Mouse (Mus musculus) midbrain, embryonic 16.5 days (tissue): ENCODE results near the gene Cog3. TPM values are rescaled to one million over a fixed set of nuclear protein-coding genes. Genes with fewer than 3 reads are reported as not detected.

Source experiments
- ATAC-seq: fragments of 200-750 bp; cut with Nextera tagmentation; 2 replicates; pipeline ENCODE4 v1.8.0; 2017; ENCODE audit warnings: moderate TSS enrichment
- H3K27ac ChIP-seq: fragments of 300-500 bp; sonication (generic); 2 replicates; pipeline ENCODE4 v1.5.1; 2014; ENCODE audit warnings: mild to moderate bottlenecking, low read length, mixed read lengths
- H3K27me3 ChIP-seq: fragments of 300-500 bp; sonication (generic); 2 replicates; pipeline ENCODE4 v1.6.1; 2014; ENCODE audit warnings: low read depth, low read length, mixed read lengths; ENCODE audit not compliant: control insufficient read depth, insufficient read depth
- H3K36me3 ChIP-seq: fragments of 300-500 bp; sonication (generic); 2 replicates; pipeline ENCODE4 v1.6.1; 2014; ENCODE audit warnings: mild to moderate bottlenecking, low read length, moderate library complexity, mixed read lengths; ENCODE audit not compliant: control insufficient read depth, insufficient read depth
- H3K4me1 ChIP-seq: fragments of 300-500 bp; sonication (generic); 2 replicates; pipeline ENCODE4 v1.6.1; 2014; ENCODE audit warnings: mild to moderate bottlenecking, low read length, mixed read lengths; ENCODE audit not compliant: control insufficient read depth, insufficient read depth
- H3K4me2 ChIP-seq: fragments of 300-500 bp; sonication (generic); 2 replicates; pipeline ENCODE4 v1.6.1; 2014; ENCODE audit warnings: mild to moderate bottlenecking, low read length, mixed read lengths
- H3K4me3 ChIP-seq: fragments of 300-500 bp; sonication (generic); 2 replicates; pipeline ENCODE4 v1.5.1; 2014; ENCODE audit warnings: low read depth, mild to moderate bottlenecking, low read length, moderate library complexity, mixed read lengths
- H3K9ac ChIP-seq: fragments of 300-500 bp; sonication (generic); 2 replicates; pipeline ENCODE4 v1.6.1; 2014; ENCODE audit warnings: low read depth, low read length, mixed read lengths
- H3K9me3 ChIP-seq: fragments of 300-500 bp; sonication (generic); replicated peaks from 2 replicates; pipeline ENCODE4 v1.6.1; 2014; ENCODE audit warnings: mild to moderate bottlenecking, low read length, mixed read lengths; ENCODE audit not compliant: control insufficient read depth, poor library complexity, severe bottlenecking
- WGBS: fragments of 180-500 bp; shearing (Covaris S2); extraction: QIAGEN DNeasy Blood & Tissue Kit; methylation state at CpG from one replicate; pipeline ENCODE4 v1.1.7; 2014; 5-methylcytosine and 5-hydroxymethylcytosine counted together
- polyA plus RNA-seq: library from polyadenylated mRNA; unstranded; fragments of >200 nt; fragmentation: Nextera tagmentation; extraction: Ambion mirVana; gene quantifications from 2 replicates; pipeline ENCODE4 v1.2.1, GENCODE M21; 2015

Gene Cog3
- polyA plus RNA-seq, 1 experiment from 2014 or later = 19.1 TPM

- H3K36me3 ChIP-seq = peaks cover 6% of the 10 kb centered on the region; the same call in 1 of the 2 replicates
- no peak overlapping the region for H3K9ac ChIP-seq
- H3K27me3 ChIP-seq = no peaks in the 10 kb centered on the region
- no peaks in the 10 kb centered on the region for H3K9me3 ChIP-seq
- 86% methylated on average over 4 of the region's 4 CpGs for WGBS
- ATAC-seq = no peak
- peaks cover 28% of the 10 kb centered on the region for H3K4me1 ChIP-seq
- H3K4me3 ChIP-seq = no peak overlapping the region
- no peak overlapping the region for H3K4me2 ChIP-seq
- no peak overlapping the region for H3K27ac ChIP-seq
Measured at GRCm38 (mm10) chr14:75749123-75749522, 5.2 kb downstream of the Cog3 start.

GRCm38 (mm10) chr14:75747960-75748359, 6.4 kb downstream of the Cog3 start:
- Histone ChIP-seq H3K4me2 (no peak overlapping the region), H3K9ac (no peak overlapping the region), H3K27ac (no peak overlapping the region), H3K27me3 (no peaks in the 10 kb centered on the region), H3K4me3 (no peak overlapping the region), H3K9me3 (no peaks in the 10 kb centered on the region), H3K36me3 (peaks cover 6% of the 10 kb centered on the region; the same call in 1 of the 2 replicates), H3K4me1 (peaks cover 21% of the 10 kb centered on the region)
- ATAC-seq = no peak
- 95% methylated on average over 2 of the region's 2 CpGs for WGBS

- 91% methylated on average over 3 of the region's 3 CpGs for WGBS
- H3K27me3 ChIP-seq = no peaks in the 10 kb centered on the region
- no peak for ATAC-seq
- no peak overlapping the region for H3K27ac ChIP-seq
- peaks cover 27% of the 10 kb centered on the region for H3K36me3 ChIP-seq
- H3K9me3 ChIP-seq = no peaks in the 10 kb centered on the region
- H3K4me3 ChIP-seq = no peak overlapping the region
- no peak overlapping the region for H3K4me2 ChIP-seq
- H3K9ac ChIP-seq = no peak overlapping the region
- no peaks in the 10 kb centered on the region for H3K4me1 ChIP-seq
Measured at GRCm38 (mm10) chr14:75741904-75742303, 12.4 kb downstream of the Cog3 start.

- no peaks in the 10 kb centered on the region for H3K4me1 ChIP-seq
- WGBS = 95% methylated on average over 3 of the region's 3 CpGs
- no peak for ATAC-seq
- no peaks in the 10 kb centered on the region for H3K9me3 ChIP-seq
- peaks cover 34% of the 10 kb centered on the region for H3K36me3 ChIP-seq
- H3K4me3 ChIP-seq = no peak overlapping the region
- no peaks in the 10 kb centered on the region for H3K27me3 ChIP-seq
- H3K27ac ChIP-seq = no peak overlapping the region
- H3K9ac ChIP-seq = no peak overlapping the region
- no peak overlapping the region for H3K4me2 ChIP-seq
Measured at GRCm38 (mm10) chr14:75735597-75735996, 18.7 kb downstream of the Cog3 start.

GRCm38 (mm10) chr14:75732631-75733030, 21.7 kb downstream of the Cog3 start:
- Histone ChIP-seq H3K9me3 (no peaks in the 10 kb centered on the region), H3K4me3 (no peak overlapping the region), H3K4me1 (no peaks in the 10 kb centered on the region), H3K4me2 (no peak overlapping the region), H3K9ac (no peak overlapping the region), H3K36me3 (peaks cover 41% of the 10 kb centered on the region), H3K27me3 (no peaks in the 10 kb centered on the region), H3K27ac (no peak overlapping the region)
- 83% methylated on average over 7 of the region's 7 CpGs for WGBS
- ATAC-seq = no peak

- Histone ChIP-seq H3K4me2 (no peak overlapping the region), H3K4me3 (no peak overlapping the region), H3K27ac (no peak overlapping the region), H3K36me3 (peaks cover 45% of the 10 kb centered on the region), H3K27me3 (no peaks in the 10 kb centered on the region), H3K4me1 (no peaks in the 10 kb centered on the region), H3K9me3 (no peaks in the 10 kb centered on the region), H3K9ac (no peak overlapping the region)
- no peak for ATAC-seq
- WGBS = 86% methylated on average over 2 of the region's 2 CpGs
Measured at GRCm38 (mm10) chr14:75731361-75731760, 23.0 kb downstream of the Cog3 start.

GRCm38 (mm10) chr14:75728111-75728510, 26.2 kb downstream of the Cog3 start:
- Histone ChIP-seq H3K27ac (no peak overlapping the region), H3K4me2 (no peak overlapping the region), H3K27me3 (no peaks in the 10 kb centered on the region), H3K9me3 (no peaks in the 10 kb centered on the region), H3K36me3 (peaks cover 38% of the 10 kb centered on the region), H3K9ac (no peak overlapping the region), H3K4me1 (no peaks in the 10 kb centered on the region), H3K4me3 (no peak overlapping the region)
- ATAC-seq = no peak
- 91% methylated on average over 5 of the region's 5 CpGs for WGBS

- peaks cover 34% of the 10 kb centered on the region for H3K36me3 ChIP-seq
Measured at GRCm38 (mm10) chr14:75727046-75727445, 27.3 kb downstream of the Cog3 start.

GRCm38 (mm10) chr14:75722816-75723215, 31.5 kb downstream of the Cog3 start:
- no peak overlapping the region for H3K4me3 ChIP-seq
- no peak overlapping the region for H3K4me2 ChIP-seq
- no peak for ATAC-seq
- H3K4me1 ChIP-seq = no peaks in the 10 kb centered on the region
- peaks cover 21% of the 10 kb centered on the region for H3K36me3 ChIP-seq
- WGBS = 98% methylated on average over 2 of the region's 2 CpGs
- H3K27ac ChIP-seq = no peak overlapping the region
- H3K9ac ChIP-seq = no peak overlapping the region
- H3K27me3 ChIP-seq = no peaks in the 10 kb centered on the region
- no peaks in the 10 kb centered on the region for H3K9me3 ChIP-seq

More at GRCm38 (mm10) chr14:75727046-75727445, 27.3 kb downstream of the Cog3 start:
- no peak overlapping the region for H3K4me3 ChIP-seq
- no peak overlapping the region for H3K4me2 ChIP-seq
- H3K4me1 ChIP-seq = no peaks in the 10 kb centered on the region
- H3K9ac ChIP-seq = no peak overlapping the region
- H3K27ac ChIP-seq = no peak overlapping the region
- ATAC-seq = no peak
- no peaks in the 10 kb centered on the region for H3K9me3 ChIP-seq
- 73% methylated on average over 4 of the region's 4 CpGs for whole genome bisulfite sequencing
- H3K27me3 ChIP-seq = no peaks in the 10 kb centered on the region
